Mouse (Mus musculus): ENCODE data around the gene Glod4. TPM values are rescaled to one million over a fixed set of nuclear protein-coding genes. Genes with fewer than 3 reads are reported as not detected.

The Glod4 gene
- 5.9 and 11.9 TPM in 2 replicates for polyA plus RNA-seq (2012; rRNA removed)

DNA sequence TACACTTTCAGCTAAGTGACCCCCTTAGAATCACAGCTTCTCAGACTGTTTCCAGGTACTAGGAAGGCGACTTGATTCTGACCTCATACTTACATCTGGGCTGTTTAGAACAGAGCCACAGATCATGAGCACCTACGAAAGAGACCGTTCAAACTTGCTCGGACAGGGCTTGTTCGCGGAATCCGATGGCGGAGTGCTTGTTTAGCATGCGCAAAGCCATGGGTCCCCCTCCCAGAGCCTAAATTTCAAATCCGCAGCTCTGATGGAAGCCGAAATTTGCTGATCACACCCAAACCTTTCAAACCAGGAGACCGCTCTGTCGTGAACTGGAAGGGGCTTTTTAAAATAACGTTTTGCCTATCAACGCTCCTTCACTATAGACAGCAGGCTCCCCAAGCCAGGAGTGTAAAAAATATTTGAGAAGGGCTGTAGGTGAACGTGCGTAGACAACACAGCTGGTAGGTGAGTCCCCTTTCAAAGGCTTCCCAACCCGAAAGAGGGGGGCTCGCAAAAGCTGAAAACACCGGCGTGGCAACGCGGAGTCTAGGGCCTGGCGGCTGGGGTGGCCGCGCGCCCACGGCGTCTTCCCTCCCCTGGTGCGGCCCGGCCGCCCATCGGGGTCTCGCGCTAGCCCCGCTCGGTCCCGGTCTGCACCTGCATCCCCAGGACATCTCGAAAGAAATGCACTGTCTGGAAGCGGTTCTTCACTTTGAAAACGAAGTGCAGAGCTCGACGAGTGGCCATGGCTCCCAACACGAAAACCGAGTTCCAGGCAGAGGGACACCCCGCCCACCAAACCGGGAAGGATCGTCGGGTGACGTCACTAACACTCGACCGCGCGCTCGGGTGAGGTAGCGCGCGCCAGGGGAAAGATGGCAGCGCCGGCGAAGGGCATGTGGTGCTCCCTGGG is at the start of gene Glod4, which contains the start of gene Mrm3:
TSS of gene Glod4 (minus strand) at position 825 of the 910 bp plus-strand sequence.
TSS of gene Mrm3 (plus strand) at position 815 of the 910 bp plus-strand sequence.
- H3K4me3 ChIP-seq (replicated peaks; ENCODE audit: extremely low read depth, low read depth, low read length), result peak within 1 kb of the TSS; percentile 85
- under 1% methylated on average over 61 of the region's 61 CpGs for WGBS
- TF ChIP-seq POLR2A (IDR thresholded peaks at IDR 0.05; ENCODE audit: borderline replicate concordance, extremely low read depth, low read depth, low read length) (peak; percentile 75; the same call in 1 of the 2 replicates), CTCF (IDR thresholded peaks at IDR 0.05; ENCODE audit: insufficient read depth, low read length) (no peak)
- peak; percentile 94 for DNase-seq
- peaks cover 7% of the 10 kb centered on the region for H3K4me1 ChIP-seq (ENCODE audit: control insufficient read depth, insufficient read depth, low read length)

DNA sequence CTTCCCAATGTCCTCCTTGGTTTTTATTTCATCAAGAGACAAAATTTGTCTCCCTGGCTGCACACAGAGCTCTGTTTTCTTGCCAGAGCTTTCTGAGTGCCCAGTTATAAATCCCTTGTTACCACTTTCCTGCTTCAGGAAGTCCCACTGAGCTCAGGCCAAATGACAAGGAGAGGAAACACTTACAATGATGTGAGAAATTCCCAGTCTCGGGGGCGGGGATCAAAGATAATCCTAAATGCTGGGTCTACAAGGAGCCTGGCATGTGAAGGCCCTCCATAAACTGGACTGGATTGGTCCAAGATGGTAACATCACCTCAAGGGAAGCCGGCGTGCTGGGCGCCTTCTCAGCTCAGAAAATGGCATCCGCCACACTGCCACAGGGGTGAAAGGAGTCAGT is 49.3 kb upstream of the Glod4 start:
- Histone ChIP-seq H3K4me1 (ENCODE audit: control insufficient read depth, insufficient read depth, low read length) (peaks cover 16% of the 10 kb centered on the region; the same call in 1 of the 2 replicates), H3K4me3 (replicated peaks; ENCODE audit: extremely low read depth, low read depth, low read length) (peak overlapping the region; percentile 10)
- DNase-seq, result peak; percentile 23
- 48% methylated on average over 6 of the region's 6 CpGs for WGBS
- TF ChIP-seq CTCF (IDR thresholded peaks at IDR 0.05; ENCODE audit: insufficient read depth, low read length) (no peak), POLR2A (IDR thresholded peaks at IDR 0.05; ENCODE audit: borderline replicate concordance, extremely low read depth, low read depth, low read length) (no peak)

DNA sequence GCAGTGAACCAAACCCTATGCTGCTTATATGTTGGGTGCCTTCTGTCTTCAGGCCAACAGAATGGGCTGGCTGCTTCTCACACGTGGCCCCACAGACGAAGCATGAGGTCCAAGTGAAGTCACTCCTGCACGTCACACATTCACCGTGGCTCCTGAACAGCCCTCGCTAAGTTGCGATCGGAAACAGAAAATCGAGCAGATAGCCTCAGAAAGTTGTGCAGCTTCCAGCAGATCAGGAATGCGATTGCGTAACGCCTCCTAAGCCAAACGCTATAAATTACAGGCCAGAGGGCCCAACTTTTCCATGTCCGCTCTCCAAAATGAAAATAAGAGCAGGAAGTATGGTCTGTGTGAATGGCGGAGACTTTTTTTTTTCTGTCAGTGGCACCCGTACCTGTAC is 48.9 kb upstream of the Glod4 start:
- DNase-seq, result peak; percentile 42
- no peak for TF ChIP-seq CTCF (IDR thresholded peaks at IDR 0.05; ENCODE audit: insufficient read depth, low read length)
- no peak for TF ChIP-seq POLR2A (IDR thresholded peaks at IDR 0.05; ENCODE audit: borderline replicate concordance, extremely low read depth, low read depth, low read length)
- H3K4me1 ChIP-seq (ENCODE audit: control insufficient read depth, insufficient read depth, low read length), result peaks cover 16% of the 10 kb centered on the region; the same call in 1 of the 2 replicates
- WGBS, result 24% methylated on average over 15 of the region's 15 CpGs
- peak overlapping the region; percentile 10 for H3K4me3 ChIP-seq (replicated peaks; ENCODE audit: extremely low read depth, low read depth, low read length)

DNA sequence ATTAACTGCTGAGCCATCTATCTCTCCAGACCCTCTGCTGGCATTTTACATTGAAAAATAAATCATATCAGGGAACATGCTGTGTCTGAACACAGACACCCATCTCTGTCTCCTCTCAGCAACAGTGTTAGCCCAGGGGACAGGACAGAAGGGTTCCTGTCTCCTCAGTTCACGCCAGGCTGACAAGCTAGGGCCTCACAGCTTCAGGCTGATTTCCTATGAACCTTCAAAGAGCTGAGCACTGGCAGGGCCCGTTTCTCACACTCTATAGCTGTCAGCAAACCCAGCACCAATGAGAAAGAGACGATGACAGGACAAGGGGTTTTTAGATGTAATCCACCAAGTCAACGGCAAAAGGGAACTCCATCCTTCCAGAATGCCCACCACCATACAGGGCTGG is 48.4 kb upstream of the Glod4 start:
- 53% methylated on average over 4 of the region's 4 CpGs for WGBS
- DNase-seq, result no peak
- Histone ChIP-seq H3K4me3 (replicated peaks; ENCODE audit: extremely low read depth, low read depth, low read length) (no peak overlapping the region), H3K4me1 (ENCODE audit: control insufficient read depth, insufficient read depth, low read length) (peaks cover 18% of the 10 kb centered on the region)
- no peak for TF ChIP-seq POLR2A (IDR thresholded peaks at IDR 0.05; ENCODE audit: borderline replicate concordance, extremely low read depth, low read depth, low read length)
- TF ChIP-seq CTCF (IDR thresholded peaks at IDR 0.05; ENCODE audit: insufficient read depth, low read length), result no peak

DNA sequence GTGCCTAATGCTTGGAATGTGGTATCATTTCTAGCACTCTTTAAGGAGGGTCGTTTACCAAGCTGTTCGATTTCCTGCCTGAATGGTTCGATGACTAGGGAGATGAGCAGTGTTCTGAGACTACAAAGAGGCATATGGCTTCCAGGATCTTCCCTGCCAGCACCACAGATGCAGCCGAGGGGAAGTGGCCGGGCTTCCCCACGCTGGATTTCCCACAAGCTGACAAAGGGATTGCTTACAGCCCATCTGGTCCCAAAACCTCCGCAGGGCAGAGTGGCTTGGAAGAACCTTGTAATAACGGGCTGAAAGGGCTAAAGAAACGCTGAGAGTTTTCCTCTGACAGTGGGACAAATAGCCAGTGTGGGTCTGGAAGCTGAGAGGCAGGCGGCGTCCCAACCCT is 46.8 kb upstream of the Glod4 start:
- TF ChIP-seq CTCF (IDR thresholded peaks at IDR 0.05; ENCODE audit: insufficient read depth, low read length) (no peak), POLR2A (IDR thresholded peaks at IDR 0.05; ENCODE audit: borderline replicate concordance, extremely low read depth, low read depth, low read length) (no peak)
- DNase-seq, result no peak
- 49% methylated on average over 11 of the region's 11 CpGs for WGBS
- Histone ChIP-seq H3K4me3 (replicated peaks; ENCODE audit: extremely low read depth, low read depth, low read length) (no peak overlapping the region), H3K4me1 (ENCODE audit: control insufficient read depth, insufficient read depth, low read length) (peaks cover 19% of the 10 kb centered on the region)

DNA sequence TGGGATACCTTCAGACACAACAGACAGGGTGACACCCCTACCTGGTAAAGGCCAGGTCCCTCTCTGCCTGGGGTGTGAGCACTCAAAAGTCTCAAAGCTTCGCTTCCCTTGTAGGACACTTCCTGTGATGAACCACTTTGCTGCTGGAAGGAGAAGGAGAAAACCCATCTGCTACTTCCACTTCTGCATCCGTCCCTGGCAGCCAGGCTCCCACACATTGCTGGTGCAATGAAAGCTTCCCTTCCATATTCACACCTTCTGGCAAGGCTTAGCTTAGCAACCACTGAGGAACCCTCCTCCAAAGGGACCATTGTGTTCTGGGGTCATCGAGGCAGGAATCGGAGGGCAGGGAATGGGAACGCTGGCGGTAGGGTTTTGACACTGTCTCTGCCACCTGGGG is 45.1 kb upstream of the Glod4 start:
- peaks cover 14% of the 10 kb centered on the region for H3K4me1 ChIP-seq (ENCODE audit: control insufficient read depth, insufficient read depth, low read length)
- TF ChIP-seq CTCF (IDR thresholded peaks at IDR 0.05; ENCODE audit: insufficient read depth, low read length) (no peak), POLR2A (IDR thresholded peaks at IDR 0.05; ENCODE audit: borderline replicate concordance, extremely low read depth, low read depth, low read length) (no peak)
- WGBS, result 87% methylated on average over 6 of the region's 6 CpGs
- no peak overlapping the region for H3K4me3 ChIP-seq (replicated peaks; ENCODE audit: extremely low read depth, low read depth, low read length)
- no peak for DNase-seq

DNA sequence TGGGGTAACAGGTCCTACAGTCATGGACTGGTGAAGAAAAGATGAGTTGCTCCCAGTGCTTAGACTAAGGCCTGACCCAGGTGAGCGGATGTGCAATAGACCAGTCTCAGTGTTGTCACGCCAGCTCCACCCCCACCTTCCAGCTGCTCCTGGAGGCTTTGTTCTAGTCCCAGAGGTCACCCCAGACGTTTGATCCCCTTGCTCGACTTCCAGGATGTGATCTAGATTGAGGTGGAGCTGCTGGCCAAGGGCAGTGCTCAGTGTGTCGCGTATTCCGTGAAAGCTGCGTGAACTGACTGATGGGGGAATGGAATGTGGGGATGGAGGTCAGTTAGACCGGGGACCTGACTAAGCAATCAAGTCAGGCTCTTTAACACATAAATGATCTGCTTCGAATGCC is 43.8 kb upstream of the Glod4 start:
- no peak for DNase-seq
- Histone ChIP-seq H3K4me1 (ENCODE audit: control insufficient read depth, insufficient read depth, low read length) (peaks cover 8% of the 10 kb centered on the region), H3K4me3 (replicated peaks; ENCODE audit: extremely low read depth, low read depth, low read length) (no peak overlapping the region)
- TF ChIP-seq POLR2A (IDR thresholded peaks at IDR 0.05; ENCODE audit: borderline replicate concordance, extremely low read depth, low read depth, low read length), result no peak
- no peak for TF ChIP-seq CTCF (IDR thresholded peaks at IDR 0.05; ENCODE audit: insufficient read depth, low read length)
- WGBS, result 53% methylated on average over 10 of the region's 10 CpGs

DNA sequence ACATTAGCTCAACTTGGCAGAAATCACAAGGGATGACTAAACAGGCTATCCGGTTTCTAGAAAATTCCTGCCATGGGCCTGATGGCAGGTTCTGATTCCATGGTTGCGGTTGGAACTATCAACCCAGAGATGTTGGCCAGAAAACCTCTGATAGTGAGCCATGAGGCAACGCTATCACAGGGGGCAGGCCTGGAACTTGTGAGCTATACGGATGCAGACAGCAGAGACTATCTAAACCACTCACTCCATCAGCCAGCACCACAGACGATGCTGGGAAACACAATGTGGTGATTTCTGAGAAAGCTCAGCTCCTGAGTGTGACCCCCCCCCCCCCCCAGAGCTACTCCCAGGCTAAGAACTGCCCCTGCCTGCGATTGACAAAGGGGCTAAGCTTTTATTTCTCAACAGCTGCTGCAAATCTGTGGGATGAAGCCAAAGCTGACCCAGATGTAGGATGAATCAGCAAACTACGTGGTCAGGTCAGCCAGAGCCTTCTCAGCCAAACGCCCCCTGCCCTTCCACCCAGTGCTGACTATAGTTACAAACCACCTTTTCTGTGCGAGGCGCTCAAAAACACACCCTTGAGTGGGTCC is 43.1 kb upstream of the Glod4 start:
- Histone ChIP-seq H3K4me3 (replicated peaks; ENCODE audit: extremely low read depth, low read depth, low read length) (no peak overlapping the region), H3K4me1 (ENCODE audit: control insufficient read depth, insufficient read depth, low read length) (peaks cover 4% of the 10 kb centered on the region; the same call in 1 of the 2 replicates)
- DNase-seq, result no peak
- 56% methylated on average over 10 of the region's 10 CpGs for WGBS
- TF ChIP-seq CTCF (IDR thresholded peaks at IDR 0.05; ENCODE audit: insufficient read depth, low read length), result no peak
- no peak for TF ChIP-seq POLR2A (IDR thresholded peaks at IDR 0.05; ENCODE audit: borderline replicate concordance, extremely low read depth, low read depth, low read length)

DNA sequence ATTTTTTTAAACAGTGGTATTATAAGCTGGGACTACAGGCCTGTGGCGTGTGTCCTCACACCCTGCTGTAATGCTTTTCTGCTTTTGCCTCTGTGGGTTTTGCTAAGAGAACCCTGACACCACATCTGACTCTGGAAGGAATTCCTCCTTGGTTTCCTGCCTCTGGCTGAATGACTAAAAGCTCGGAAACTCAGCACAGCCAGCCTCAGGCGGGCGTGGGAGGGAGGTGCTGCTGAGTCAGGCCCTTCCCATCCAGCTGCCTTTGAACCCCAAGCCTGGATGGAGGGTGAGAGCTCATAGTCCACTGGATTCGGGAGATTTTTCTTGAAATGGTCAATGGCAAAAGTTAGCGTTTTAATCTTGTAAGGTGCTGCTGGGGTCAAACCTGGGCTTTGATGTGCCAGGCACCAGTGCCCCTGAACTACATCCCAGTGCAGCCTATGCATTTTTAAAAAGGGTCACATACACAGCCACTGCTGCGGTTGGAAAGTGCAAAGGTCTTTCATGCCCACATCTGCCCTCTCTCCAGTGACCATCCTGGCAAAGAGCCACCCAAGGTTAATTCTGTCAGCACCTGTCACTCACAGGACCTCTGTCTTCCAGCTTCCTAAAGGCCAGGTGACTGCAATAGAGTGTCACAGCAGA is 42.0 kb upstream of the Glod4 start:
- Histone ChIP-seq H3K4me1 (ENCODE audit: control insufficient read depth, insufficient read depth, low read length) (peaks cover 4% of the 10 kb centered on the region; the same call in 1 of the 2 replicates), H3K4me3 (replicated peaks; ENCODE audit: extremely low read depth, low read depth, low read length) (no peak overlapping the region)
- DNase-seq, result no peak
- 51% methylated on average over 7 of the region's 7 CpGs for WGBS
- TF ChIP-seq CTCF (IDR thresholded peaks at IDR 0.05; ENCODE audit: insufficient read depth, low read length) (no peak), POLR2A (IDR thresholded peaks at IDR 0.05; ENCODE audit: borderline replicate concordance, extremely low read depth, low read depth, low read length) (no peak)

Data from lung, adult 2 months (tissue).